Mouse (Mus musculus) testis, adult 2 months (tissue): ENCODE measurements around the gene Dusp27.

Experiments
- CTCF ChIP-seq: fragments of 200-500 bp; IDR thresholded peaks from 2 replicates; pipeline ENCODE4 v1.5.1; 2012; ENCODE audit warnings: low read depth, mild to moderate bottlenecking, inconsistent platforms, low read length, moderate library complexity; ENCODE audit not compliant: control insufficient read depth, insufficient read depth, insufficient replicate concordance
- POLR2A ChIP-seq: fragments of 200-500 bp; IDR thresholded peaks from 2 replicates; pipeline ENCODE4 v1.6.1; 2012; ENCODE audit warnings: low read depth, mild to moderate bottlenecking, inconsistent platforms, low read length, moderate library complexity; ENCODE audit not compliant: control insufficient read depth

GRCm38 (mm10) chr1:166126290-166126689, 1.4 kb downstream of the Dusp27 start:
- TF ChIP-seq CTCF (no peak), POLR2A (no peak)
